Mouse (Mus musculus) CH12F3 (cell line): Measurements from ENCODE around the gene Kcnh4.
"Not testable (repeated sequence)": the region's sequence is repeated elsewhere in the genome, so short reads cannot be mapped to it uniquely, and the experiment has no call there.

Source experiments
- in situ Hi-C: fragments of 300-500 bp; cut with MboI; formaldehyde crosslinking; loops from 2 replicates; pipeline ENCODE4 v1.14.3; 2020; ENCODE audit warnings: low sequenced_read_pairs

The Kcnh4 gene

GRCm38 (mm10) chr11:100759611-100760233, at the start of gene Kcnh4:
Gene Kcnh4 (minus strand): TSS chr11:100759942.
- in situ Hi-C loops = no loop called here

- in situ Hi-C loops = no loop called here
Observed at GRCm38 (mm10) chr11:100806380-100807305, 46.9 kb upstream of the Kcnh4 start.

- in situ Hi-C loops = no loop called here
Observed at GRCm38 (mm10) chr11:100805535-100805934, 45.8 kb upstream of the Kcnh4 start.

GRCm38 (mm10) chr11:100804409-100804808, 44.7 kb upstream of the Kcnh4 start:
- in situ Hi-C loops = no loop called here

GRCm38 (mm10) chr11:100799426-100799825, 39.7 kb upstream of the Kcnh4 start:
- in situ Hi-C loops = no loop called here

GRCm38 (mm10) chr11:100796585-100796984, 36.8 kb upstream of the Kcnh4 start:
- in situ Hi-C loops = no loop called here

- in situ Hi-C loops = no loop called here
Observed at GRCm38 (mm10) chr11:100795386-100795785, 35.6 kb upstream of the Kcnh4 start.

GRCm38 (mm10) chr11:100791457-100792049, 31.8 kb upstream of the Kcnh4 start:
- in situ Hi-C loops = no loop called here

- in situ Hi-C loops = not testable (repeated sequence)
Observed at GRCm38 (mm10) chr11:100790644-100791043, 30.9 kb upstream of the Kcnh4 start.

GRCm38 (mm10) chr11:100789702-100790101, 30.0 kb upstream of the Kcnh4 start:
- in situ Hi-C loops = no loop called here

- in situ Hi-C loops = no loop called here
Observed at GRCm38 (mm10) chr11:100785774-100786173, 26.0 kb upstream of the Kcnh4 start.

- in situ Hi-C loops = no loop called here
Observed at GRCm38 (mm10) chr11:100784286-100784685, 24.5 kb upstream of the Kcnh4 start.

GRCm38 (mm10) chr11:100782568-100782967, 22.8 kb upstream of the Kcnh4 start:
- in situ Hi-C loops = no loop called here

GRCm38 (mm10) chr11:100781763-100782475, 22.2 kb upstream of the Kcnh4 start:
- in situ Hi-C loops = no loop called here

GRCm38 (mm10) chr11:100780247-100780646, 20.5 kb upstream of the Kcnh4 start:
- in situ Hi-C loops = no loop called here

- in situ Hi-C loops = no loop called here
Observed at GRCm38 (mm10) chr11:100778069-100778468, 18.3 kb upstream of the Kcnh4 start.

- in situ Hi-C loops = no loop called here
Observed at GRCm38 (mm10) chr11:100775921-100776320, 16.2 kb upstream of the Kcnh4 start.

GRCm38 (mm10) chr11:100774261-100774660, 14.5 kb upstream of the Kcnh4 start:
- in situ Hi-C loops = no loop called here

- in situ Hi-C loops = no loop called here
Observed at GRCm38 (mm10) chr11:100770646-100771408, 11.1 kb upstream of the Kcnh4 start, which contains the start of gene Ghdc. Gene Ghdc (minus strand): TSS chr11:100770957.

- in situ Hi-C loops = no loop called here
Observed at GRCm38 (mm10) chr11:100769980-100770379, 10.2 kb upstream of the Kcnh4 start.
